Mouse (Mus musculus) stomach, embryonic 16.5 days (tissue): Measurements from ENCODE around the gene Coa5. TPM values are rescaled to one million over a fixed set of nuclear protein-coding genes. Genes with fewer than 3 reads are reported as not detected.
A peak's percentile ranks its signal among the peaks of the same experiment; 100 is the strongest.

Experiments
- ATAC-seq: fragments of 200-750 bp; cut with Nextera tagmentation; 2 replicates; pipeline ENCODE4 v1.8.0; 2017; ENCODE audit warnings: moderate number of reproducible peaks, moderate TSS enrichment; ENCODE audit not compliant: insufficient read depth, low FRiP score
- H3K27ac ChIP-seq: fragments of 300-500 bp; sonication (generic); 2 replicates; pipeline ENCODE4 v1.5.1; 2014; ENCODE audit warnings: low read length
- H3K27me3 ChIP-seq: fragments of 300-500 bp; sonication (generic); 2 replicates; pipeline ENCODE4 v1.6.1; 2014; ENCODE audit warnings: low read length, control low read depth, mixed read lengths; ENCODE audit not compliant: control insufficient read depth, insufficient read depth
- H3K36me3 ChIP-seq: fragments of 300-500 bp; sonication (generic); 2 replicates; pipeline ENCODE4 v1.6.1; 2014; ENCODE audit warnings: low read length; ENCODE audit not compliant: control insufficient read depth, insufficient read depth
- H3K4me1 ChIP-seq: fragments of 300-500 bp; sonication (generic); 2 replicates; pipeline ENCODE4 v1.6.1; 2014; ENCODE audit warnings: low read length, control low read depth, mixed read lengths; ENCODE audit not compliant: control insufficient read depth, insufficient read depth
- H3K4me2 ChIP-seq: fragments of 300-500 bp; sonication (generic); 2 replicates; pipeline ENCODE4 v1.6.1; 2014; ENCODE audit warnings: low read depth, low read length, mixed read lengths
- H3K4me3 ChIP-seq: fragments of 300-500 bp; sonication (generic); replicated peaks from 2 replicates; pipeline ENCODE4 v1.5.1; 2014; ENCODE audit warnings: mild to moderate bottlenecking, low read length
- H3K9ac ChIP-seq: fragments of 300-500 bp; sonication (generic); 2 replicates; pipeline ENCODE4 v1.6.1; 2014; ENCODE audit warnings: low read length
- H3K9me3 ChIP-seq: fragments of 300-500 bp; sonication (generic); replicated peaks from 2 replicates; pipeline ENCODE4 v1.6.1; 2016; ENCODE audit warnings: low read length, control low read depth; ENCODE audit not compliant: control insufficient read depth
- WGBS: fragments of 180-500 bp; shearing (Covaris S2); extraction: QIAGEN DNeasy Blood & Tissue Kit; methylation state at CpG from one replicate; pipeline ENCODE4 v1.1.7; 2014; 5-methylcytosine and 5-hydroxymethylcytosine counted together
- polyA plus RNA-seq: library from polyadenylated mRNA; unstranded; fragments of >200 nt; fragmentation: Nextera tagmentation; extraction: Ambion mirVana; gene quantifications from 2 replicates; pipeline ENCODE4 v1.2.1, GENCODE M21; 2015

Gene Coa5
- polyA plus RNA-seq, 1 experiment from 2014 or later = 47.7 TPM

GRCm38 (mm10) chr1:37442848-37443835 lies 13.2 kb upstream of the Coa5 start:
- Histone ChIP-seq H3K36me3 (peaks cover 20% of the 10 kb centered on the region; the same call in 1 of the 2 replicates), H3K9me3 (no peaks in the 10 kb centered on the region), H3K4me2 (no peak overlapping the region), H3K4me3 (no peak overlapping the region), H3K4me1 (no peaks in the 10 kb centered on the region), H3K9ac (no peak overlapping the region), H3K27ac (no peak overlapping the region), H3K27me3 (no peaks in the 10 kb centered on the region)
- no peak for ATAC-seq
- 93% methylated on average over 16 of the region's 16 CpGs for WGBS

GRCm38 (mm10) chr1:37436419-37436818 lies 6.5 kb upstream of the Coa5 start:
- no peak overlapping the region for H3K4me3 ChIP-seq
- WGBS = 84% methylated on average over 3 of the region's 3 CpGs
- no peaks in the 10 kb centered on the region for H3K4me1 ChIP-seq
- no peak overlapping the region for H3K27ac ChIP-seq
- H3K4me2 ChIP-seq = no peak overlapping the region
- H3K9me3 ChIP-seq = no peaks in the 10 kb centered on the region
- H3K9ac ChIP-seq = no peak overlapping the region
- ATAC-seq = no peak
- H3K27me3 ChIP-seq = no peaks in the 10 kb centered on the region
- H3K36me3 ChIP-seq = peaks cover 26% of the 10 kb centered on the region

GRCm38 (mm10) chr1:37430297-37430840 lies 466 bp upstream of the Coa5 start:
- no peak for ATAC-seq
- Histone ChIP-seq H3K9me3 (no peaks in the 10 kb centered on the region), H3K27me3 (no peaks in the 10 kb centered on the region), H3K36me3 (peaks cover 17% of the 10 kb centered on the region), H3K27ac (peak overlapping the region; percentile 68), H3K4me3 (peak overlapping the region; percentile 69), H3K9ac (peak overlapping the region; percentile 82), H3K4me1 (peaks cover 13% of the 10 kb centered on the region), H3K4me2 (peak overlapping the region; percentile 83)
- WGBS = under 1% methylated on average over 40 of the region's 40 CpGs

- H3K36me3 ChIP-seq = peaks cover 21% of the 10 kb centered on the region
- H3K9ac ChIP-seq = peak overlapping the region; percentile 82
- peak overlapping the region; percentile 2; the same call in 1 of the 2 replicates for H3K27ac ChIP-seq
- H3K9me3 ChIP-seq = no peaks in the 10 kb centered on the region; the same call in 1 of the 2 replicates
- H3K4me3 ChIP-seq = peak overlapping the region; percentile 69
- H3K4me2 ChIP-seq = peak overlapping the region; percentile 87
- 71% methylated on average over 2 of the region's 2 CpGs for WGBS
- no peak for ATAC-seq
- H3K27me3 ChIP-seq = no peaks in the 10 kb centered on the region
- H3K4me1 ChIP-seq = peaks cover 13% of the 10 kb centered on the region
Measured at GRCm38 (mm10) chr1:37428911-37429310, 992 bp downstream of the Coa5 start.

GRCm38 (mm10) chr1:37427144-37427875 lies 2.6 kb downstream of the Coa5 start:
- no peak for ATAC-seq
- Histone ChIP-seq H3K9ac (no peak overlapping the region), H3K27ac (no peak overlapping the region), H3K4me2 (no peak overlapping the region), H3K36me3 (peaks cover 17% of the 10 kb centered on the region), H3K4me3 (no peak overlapping the region), H3K9me3 (no peaks in the 10 kb centered on the region; the same call in 1 of the 2 replicates), H3K27me3 (no peaks in the 10 kb centered on the region), H3K4me1 (peaks cover 13% of the 10 kb centered on the region)
- WGBS = 96% methylated on average over 8 of the region's 8 CpGs

GRCm38 (mm10) chr1:37419420-37419819 lies 10.5 kb downstream of the Coa5 start:
- no peak overlapping the region for H3K27ac ChIP-seq
- no peak overlapping the region for H3K4me3 ChIP-seq
- peaks cover 16% of the 10 kb centered on the region for H3K36me3 ChIP-seq
- no peaks in the 10 kb centered on the region for H3K4me1 ChIP-seq
- H3K9ac ChIP-seq = no peak overlapping the region
- 0 out of 2 replicates have a peak, but pooled peaks have one; percentile 33 for ATAC-seq
- H3K4me2 ChIP-seq = no peak overlapping the region
- no peaks in the 10 kb centered on the region; the same call in 1 of the 2 replicates for H3K9me3 ChIP-seq
- WGBS = 82% methylated on average over 1 of the region's 1 CpGs
- no peaks in the 10 kb centered on the region for H3K27me3 ChIP-seq

GRCm38 (mm10) chr1:37415394-37415793 lies 14.5 kb downstream of the Coa5 start:
- Histone ChIP-seq H3K4me1 (no peaks in the 10 kb centered on the region), H3K4me2 (no peak overlapping the region), H3K27me3 (no peaks in the 10 kb centered on the region), H3K9me3 (no peaks in the 10 kb centered on the region), H3K9ac (no peak overlapping the region), H3K4me3 (no peak overlapping the region), H3K27ac (no peak overlapping the region), H3K36me3 (peaks cover 11% of the 10 kb centered on the region)
- 68% methylated on average over 1 of the region's 1 CpGs for WGBS
- ATAC-seq = no peak

GRCm38 (mm10) chr1:37409647-37410046 lies 20.3 kb downstream of the Coa5 start:
- no peak overlapping the region for H3K4me2 ChIP-seq

More at GRCm38 (mm10) chr1:37409647-37410046, 20.3 kb downstream of the Coa5 start:
- no peak overlapping the region for H3K9ac ChIP-seq
- H3K27me3 ChIP-seq = no peaks in the 10 kb centered on the region
- no peaks in the 10 kb centered on the region for H3K4me1 ChIP-seq
- H3K36me3 ChIP-seq = no peaks in the 10 kb centered on the region
- no peak for ATAC-seq
- H3K27ac ChIP-seq = no peak overlapping the region
- no peaks in the 10 kb centered on the region for H3K9me3 ChIP-seq
- H3K4me3 ChIP-seq = no peak overlapping the region
